Mouse (Mus musculus): ENCODE measurements around the gene Metrn. TPM values are rescaled to one million over a fixed set of nuclear protein-coding genes. Genes with fewer than 3 reads are reported as not detected.

Metrn gene
- total RNA-seq, 2 experiments from 2014 or later, result 48.4 to 72.2 TPM

DNA sequence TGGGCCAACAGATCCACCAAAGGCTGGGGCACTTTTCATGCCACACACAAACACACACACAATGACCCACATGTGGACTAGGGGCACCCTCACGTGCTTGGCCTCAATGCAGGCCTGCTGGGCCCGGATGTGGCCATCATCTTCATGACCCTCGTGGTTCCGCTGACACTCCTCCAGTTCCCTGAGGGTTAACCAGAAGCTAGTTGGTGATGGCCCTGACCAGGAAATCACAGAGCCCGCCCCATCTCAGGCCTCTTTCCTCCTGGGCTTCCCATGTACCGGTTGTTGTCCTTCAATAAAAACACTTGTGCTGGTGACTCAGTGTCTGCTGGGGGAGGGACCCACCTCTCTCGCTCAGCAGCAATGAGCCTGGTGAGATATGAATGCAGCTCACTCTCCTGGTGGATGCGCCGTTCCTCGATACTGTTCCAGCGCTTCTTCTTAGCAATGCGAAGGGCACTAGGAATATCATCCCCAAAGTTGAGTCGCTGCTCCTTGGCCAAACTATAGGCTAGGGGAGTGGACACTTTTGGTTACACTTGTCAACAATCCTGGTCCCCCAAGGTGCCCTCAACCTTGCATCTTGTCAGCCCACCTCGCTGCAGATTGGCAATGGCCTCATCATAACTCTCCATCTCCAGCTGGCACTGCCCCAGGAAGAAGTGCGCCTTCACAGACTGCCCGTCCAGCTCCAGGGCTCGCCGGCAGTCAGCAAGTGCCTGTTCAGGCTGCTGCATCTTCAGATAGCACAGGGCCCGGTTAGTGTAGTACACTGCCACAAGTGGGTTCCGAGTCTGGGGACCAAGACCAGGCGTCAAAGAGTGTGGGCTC, 34.7 kb upstream of the Metrn start:
- DNase-seq, result no peak

DNA sequence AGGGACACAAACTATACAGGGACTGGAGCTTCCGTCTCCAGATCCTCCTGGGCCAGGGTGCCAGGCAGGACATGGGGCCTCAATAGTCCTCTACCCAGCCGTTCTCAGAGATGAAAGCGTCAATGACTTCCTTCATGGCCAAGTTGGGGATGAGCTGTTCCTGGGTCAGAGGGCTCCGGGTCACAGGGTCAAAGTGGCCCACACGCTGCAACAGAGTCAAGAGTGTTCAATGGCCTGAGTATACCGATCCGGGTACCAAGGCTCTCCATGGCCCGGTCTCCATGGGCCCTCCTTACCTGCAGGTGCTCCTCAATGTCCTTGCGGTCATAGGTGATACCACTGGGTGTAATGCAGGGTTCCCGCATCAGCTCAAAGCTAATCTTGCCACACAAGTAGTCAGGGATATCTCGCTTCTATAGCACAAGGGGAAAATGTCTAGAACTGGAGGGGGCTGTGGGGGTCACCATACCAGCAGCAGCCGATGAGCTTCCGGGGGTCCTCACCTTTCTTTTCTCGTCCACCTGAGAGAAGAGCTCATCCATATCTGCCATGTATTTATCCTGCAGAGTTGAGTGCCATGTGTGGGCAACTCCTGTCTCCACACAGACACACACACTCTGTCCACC, 34.0 kb upstream of the Metrn start:
- DNase-seq, result no peak

DNA sequence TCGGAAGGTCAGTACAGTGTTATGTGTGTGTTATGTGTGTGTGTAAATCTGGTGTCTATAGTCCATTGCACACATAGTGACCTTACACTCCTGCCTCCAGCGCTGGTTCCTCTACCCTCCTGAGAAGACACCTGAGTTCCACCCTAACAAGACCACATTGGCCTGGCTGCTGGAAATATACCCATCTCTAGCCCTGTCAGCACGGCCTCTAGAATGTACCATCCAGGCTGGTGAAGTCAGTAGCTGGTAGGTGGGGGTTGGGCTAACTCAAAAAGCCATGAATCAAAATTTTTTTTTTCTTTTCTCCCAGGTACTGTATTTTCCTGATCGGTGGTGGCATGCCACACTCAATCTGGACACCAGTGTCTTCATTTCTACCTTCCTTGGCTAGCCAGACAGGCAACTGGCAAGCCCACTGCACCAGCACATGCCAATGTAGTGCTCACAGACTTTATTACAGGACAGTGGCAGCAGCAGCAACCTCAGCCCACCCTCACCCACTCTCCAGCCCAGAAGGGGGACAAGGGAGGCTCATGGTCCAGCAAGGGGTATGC, 33.3 kb upstream of the Metrn start:
- DNase-seq, result no peak

DNA sequence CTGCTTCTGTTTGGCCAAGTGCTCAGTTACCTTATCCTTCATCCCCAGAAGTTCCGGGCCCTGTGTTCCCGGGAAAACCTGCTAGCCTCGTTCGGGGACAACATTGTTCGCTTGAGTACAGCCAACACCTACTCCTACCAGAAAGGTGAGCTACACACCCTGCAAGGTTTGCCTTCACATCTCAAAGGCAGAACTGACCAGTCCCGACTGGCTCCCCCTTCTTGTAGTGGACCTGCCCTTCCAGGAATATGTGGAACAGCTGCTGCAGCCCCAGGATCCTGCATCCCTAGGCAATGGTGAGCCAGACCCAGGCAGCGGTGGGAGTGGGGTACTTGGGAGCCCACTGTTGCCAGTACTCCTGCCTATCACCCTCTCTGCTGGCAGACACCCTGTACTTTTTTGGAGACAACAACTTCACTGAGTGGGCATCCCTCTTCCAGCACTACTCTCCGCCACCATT, 32.7 kb upstream of the Metrn start:
- DNase-seq, result no peak

DNA sequence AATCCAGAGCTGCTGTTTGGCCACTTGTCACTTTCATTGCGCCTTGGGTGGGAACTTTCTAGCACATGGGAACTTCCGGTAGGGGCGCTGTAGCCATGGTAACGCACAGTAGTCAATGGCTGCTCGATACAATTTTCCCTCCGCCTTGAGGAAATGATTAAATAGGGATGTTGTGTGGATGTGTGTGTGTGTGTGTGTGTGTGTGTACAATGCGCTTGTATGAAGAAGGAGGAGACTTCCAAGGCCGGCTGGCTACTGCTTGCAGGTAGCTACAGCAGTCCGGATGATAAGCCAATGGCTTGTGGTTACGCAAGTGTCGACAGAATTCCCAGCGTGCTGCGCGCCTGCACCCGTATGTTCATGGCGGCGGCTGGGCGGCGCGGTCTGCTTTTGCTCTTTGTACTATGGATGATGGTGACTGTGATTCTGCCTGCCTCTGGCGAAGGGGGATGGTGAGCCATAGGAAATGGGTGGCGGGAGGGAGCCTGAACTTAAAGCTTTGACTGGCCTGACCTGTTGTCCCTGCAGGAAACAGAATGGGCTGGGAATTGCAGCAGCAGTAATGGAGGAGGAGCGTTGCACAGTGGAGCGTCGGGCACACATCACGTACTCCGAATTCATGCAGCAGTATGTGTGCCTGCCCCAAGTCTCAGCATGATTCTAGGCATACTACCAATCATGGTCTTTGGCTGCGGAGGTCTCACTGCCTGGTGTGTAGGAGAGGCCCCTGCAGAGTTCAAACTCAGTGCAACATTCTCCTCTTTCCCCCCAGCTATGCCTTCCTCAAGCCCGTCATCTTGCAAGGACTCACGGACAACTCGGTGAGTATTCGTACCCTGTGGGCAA, 32.0 kb upstream of the Metrn start, which contains the start of gene Jmjd8:
Gene Jmjd8, plus strand, starts transcription at position 156 of the 846 bp plus-strand sequence.
- DNase-seq, result peak; percentile 72

DNA sequence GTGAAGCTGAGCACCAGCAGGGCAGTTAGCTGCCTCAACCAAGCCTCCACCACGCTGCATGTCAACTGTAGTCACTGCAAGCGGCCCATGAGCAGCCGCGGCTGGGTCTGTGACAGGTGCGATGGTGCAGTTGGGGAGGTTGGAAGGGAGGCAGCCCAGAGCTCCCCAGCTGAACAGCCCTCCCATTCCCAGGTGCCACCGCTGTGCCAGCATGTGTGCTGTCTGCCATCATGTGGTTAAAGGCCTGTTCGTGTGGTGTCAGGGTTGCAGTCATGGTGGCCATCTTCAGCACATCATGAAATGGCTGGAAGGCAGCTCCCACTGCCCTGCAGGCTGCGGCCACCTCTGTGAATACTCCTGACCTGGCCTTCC, 31.3 kb upstream of the Metrn start:
- no peak for DNase-seq

DNA sequence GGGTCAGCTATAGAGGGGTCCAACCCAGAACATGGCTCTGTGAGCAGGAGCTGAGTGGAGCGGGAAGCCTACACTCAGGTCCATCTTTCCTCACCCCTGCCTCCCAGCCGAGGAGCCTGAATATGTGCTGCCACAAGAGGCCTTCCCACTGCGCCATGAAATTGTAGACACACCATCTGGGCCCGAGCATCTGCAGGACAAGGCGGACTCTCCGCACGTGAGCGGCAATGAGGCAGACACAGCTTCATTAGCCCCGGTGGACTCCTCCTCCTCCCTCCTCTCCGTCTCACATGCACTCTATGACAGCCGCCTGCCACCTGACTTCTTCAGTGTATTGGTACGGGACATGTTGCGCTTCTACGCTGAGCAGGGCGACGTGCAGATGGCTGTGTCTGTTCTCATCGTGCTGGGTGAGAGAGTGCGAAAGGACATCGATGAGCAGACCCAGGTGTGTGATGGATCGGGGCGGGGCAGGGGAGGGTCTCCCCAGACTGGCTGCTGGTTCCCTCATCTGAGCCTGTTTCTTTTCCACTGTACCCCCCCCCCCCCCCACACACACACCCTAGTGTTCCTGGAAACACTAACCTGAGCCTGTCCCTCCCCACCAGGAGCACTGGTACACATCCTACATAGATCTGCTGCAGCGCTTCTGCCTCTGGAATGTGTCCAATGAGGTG, 30.7 kb upstream of the Metrn start:
- DNase-seq, result no peak

DNA sequence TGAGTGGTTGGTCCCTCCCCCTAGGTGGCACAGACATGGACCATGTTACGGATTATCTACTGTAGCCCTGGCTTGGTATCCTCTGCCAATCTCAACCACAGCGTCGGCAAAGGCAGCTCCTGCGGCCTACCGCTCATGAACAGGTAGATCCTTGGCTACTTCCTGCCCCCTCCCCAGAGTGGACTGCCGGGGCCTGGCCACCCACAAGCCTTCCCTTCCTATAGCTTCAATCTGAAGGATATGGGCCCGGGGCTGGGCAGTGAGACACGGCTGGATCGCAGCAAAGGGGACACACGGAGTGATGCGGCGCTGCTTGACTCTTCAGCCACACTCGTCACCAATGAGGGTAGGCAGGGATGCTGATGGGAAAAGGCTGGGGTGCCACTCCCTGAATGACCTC, 30.1 kb upstream of the Metrn start:
- DNase-seq, result no peak

DNA sequence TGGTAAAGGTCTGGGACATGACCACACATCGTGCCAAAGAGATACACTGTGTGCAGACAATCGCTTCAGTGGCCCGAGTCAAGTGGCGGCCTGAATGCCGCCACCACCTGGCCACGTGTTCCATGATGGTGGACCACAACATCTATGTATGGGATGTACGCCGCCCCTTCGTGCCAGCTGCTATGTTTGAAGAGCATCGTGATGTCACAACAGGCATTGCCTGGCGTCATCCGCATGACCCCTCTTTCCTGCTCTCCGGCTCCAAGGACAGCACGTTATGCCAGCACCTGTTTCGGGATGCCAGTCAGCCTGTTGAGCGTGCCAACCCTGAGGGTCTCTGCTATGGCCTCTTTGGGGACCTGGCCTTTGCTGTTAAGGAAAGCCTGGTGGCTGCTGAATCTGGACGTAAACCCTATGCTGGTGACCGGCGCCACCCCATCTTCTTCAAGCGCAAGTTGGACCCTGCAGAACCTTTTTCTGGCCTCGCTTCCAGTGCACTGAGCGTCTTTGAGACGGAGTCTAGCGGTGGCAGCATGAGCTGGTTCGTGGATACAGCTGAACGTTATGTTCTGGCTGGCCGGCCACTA, 29.1 kb upstream of the Metrn start:
- DNase-seq, result no peak

DNA sequence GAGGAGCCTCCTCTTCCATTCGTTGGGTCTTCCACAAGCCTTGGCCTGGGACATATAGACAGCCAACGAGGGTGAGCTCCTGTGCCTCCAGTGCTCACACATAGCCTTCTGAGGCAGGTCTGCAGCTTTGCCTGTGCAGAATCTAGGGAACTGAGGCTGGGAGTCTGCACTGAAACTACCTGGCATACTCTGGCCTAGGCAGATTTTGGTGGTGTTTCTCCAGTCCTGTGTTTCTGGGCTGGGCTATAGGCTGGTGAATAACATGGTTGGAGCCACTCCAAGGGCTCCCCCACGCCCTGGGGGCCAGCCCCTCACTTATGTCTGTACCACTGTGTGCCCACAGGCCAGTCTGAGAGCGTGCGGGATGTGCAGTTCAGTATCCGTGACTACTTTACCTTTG, 28.4 kb upstream of the Metrn start:
- DNase-seq, result no peak

DNA sequence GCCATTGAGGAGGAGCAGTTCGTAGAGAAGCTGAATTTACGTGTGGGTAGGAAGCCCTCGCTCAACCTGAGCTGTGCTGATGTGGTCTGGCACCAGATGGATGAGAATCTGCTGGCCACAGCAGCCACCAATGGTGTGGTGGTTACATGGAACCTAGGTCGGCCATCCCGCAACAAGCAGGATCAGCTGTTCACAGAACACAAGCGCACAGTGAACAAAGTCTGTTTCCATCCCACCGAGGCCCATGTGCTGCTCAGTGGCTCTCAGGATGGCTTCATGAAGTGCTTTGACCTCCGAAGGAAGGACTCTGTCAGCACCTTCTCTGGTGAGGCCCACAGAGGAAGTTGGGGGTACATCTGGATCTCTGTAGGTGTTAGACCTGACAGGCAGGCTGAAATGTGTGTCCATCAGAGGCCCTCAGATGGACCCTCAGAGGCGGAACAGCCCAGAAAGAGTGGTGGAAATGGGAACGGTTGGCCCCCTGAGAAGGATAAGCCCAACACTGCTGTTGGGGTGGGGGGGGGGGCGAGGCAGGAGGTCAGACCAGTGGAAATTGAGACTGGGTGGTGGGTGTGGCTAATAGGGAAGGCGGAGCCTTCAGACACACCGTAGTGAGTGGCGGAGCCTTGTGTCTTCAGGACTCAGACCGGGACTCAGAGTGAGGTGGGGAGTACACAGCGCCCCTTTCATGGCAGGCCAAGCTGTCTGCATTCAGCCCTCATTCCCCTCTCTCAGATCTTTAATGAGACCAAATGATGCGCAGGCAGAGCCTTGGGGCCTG, 27.6 kb upstream of the Metrn start:
- DNase-seq, result no peak

DNA sequence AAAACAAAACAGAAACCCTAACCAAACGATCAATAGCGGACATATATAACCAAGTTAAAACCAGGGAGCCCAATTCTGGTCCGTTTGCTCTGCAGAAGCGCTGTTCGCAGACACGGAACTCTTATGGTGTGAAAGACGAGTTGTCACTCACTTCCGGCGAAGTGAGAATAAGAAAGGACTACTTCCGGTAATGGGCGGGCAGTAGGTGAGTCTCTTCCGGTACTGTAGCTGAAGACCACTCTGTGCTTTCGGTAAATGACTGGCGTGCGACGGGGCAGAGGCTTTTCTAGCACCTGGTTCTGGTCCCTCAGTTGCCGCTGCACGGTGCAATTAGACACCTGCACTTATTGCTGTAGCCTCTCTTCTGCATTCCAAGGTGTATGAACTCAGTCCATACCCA, 26.5 kb upstream of the Metrn start, which contains the start of gene Wdr24:
Gene Wdr24, plus strand, starts transcription at position 176 of the 400 bp plus-strand sequence.
- DNase-seq, result no peak

DNA sequence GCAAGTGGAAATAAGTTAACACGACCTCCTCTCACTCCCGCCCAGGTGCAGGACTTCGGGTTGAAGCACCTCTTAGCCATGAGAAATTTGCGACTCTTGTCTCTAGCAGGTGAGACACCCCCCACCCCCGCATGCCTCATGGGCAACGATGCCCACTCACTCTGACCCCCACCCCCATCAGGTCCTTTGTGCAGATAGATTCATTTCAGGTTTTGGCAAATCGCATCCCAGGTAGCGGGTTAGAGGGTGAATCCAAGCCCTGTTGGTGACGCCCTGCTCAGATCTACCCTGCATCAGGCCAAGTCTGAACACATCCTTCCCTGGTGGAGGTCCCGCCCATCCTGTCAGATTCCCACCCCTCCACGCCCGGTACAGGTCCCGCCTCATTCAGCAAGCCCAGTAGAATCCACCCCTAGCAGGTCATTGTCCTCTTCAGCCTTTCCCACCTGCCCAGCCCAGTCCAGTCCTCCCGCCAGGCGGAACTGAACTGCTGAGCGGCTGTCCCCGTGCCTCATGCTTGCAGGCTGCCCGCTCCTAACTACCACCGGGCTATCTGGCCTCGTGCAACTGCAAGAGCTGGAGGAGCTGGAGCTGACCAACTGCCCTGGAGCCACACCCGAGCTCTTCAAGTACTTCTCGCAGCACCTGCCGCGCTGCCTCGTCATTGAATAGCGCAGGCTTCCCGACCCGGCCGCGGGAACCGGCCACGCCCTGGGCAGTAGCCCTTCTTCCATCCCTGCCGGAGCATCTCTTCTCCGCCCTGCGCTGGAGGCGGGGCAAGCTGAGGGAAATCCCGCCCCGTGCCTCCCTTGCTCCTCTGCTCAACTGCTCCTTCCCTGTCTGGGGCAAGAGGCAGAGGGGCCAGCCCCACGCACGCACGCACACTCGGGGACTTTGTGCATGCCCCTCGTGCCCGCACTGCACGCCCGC, 22.2 kb upstream of the Metrn start:
- DNase-seq, result no peak

DNA sequence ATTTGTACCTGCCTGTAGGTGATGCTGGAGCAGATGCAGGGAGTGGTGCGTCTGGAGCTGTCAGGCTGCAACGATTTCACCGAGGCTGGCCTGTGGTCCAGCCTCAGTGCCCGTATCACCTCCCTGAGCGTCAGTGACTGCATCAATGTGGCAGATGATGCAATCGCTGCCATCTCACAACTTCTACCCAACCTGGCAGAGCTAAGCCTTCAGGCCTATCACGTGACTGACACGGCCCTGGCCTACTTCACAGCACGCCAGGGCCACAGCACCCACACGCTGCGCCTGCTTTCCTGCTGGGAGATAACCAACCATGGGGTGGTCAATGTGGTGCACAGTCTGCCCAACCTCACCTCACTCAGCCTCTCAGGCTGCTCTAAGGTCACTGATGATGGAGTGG, 20.7 kb upstream of the Metrn start:
- no peak for DNase-seq

DNA sequence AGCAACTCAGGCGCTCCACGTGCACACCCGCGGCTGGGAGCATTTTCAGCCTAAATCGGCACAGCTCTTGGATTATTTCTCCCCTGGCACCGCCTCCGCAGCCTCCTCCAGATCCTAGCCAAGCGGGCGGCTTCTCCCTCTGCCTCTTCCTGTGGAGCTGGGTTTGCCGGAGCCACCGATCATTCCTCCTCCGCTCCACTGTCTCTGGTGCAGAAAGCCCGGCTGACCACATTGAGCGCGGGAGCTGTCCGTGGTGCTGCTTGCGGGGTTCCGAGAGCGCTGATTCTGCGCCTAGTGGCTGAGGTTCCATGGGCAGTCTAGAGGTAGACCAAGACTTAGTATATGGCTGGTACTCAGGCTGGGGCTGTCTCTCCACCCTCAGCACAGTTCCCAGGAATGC, 16.5 kb upstream of the Metrn start:
- peak; percentile 55 for DNase-seq

DNA sequence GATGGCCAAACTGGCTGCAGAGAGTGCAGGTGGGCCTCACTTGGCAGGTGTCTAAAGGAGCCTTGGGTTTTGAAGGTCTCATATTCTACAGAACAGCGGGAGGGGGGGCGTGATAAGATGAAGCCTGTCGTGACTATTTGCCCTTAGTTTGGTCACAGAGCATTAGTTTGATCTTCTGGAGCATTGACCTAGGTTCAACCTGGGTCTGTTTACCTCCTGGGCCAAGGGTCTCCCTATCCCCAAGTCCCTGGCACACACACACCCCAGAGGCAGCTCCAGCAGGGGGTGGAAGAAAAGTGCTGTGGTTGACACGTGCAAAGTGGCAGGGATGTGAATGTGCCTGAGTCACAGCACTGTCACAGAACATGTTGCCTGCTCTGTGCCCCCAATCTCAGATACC, 14.0 kb upstream of the Metrn start:
- DNase-seq, result no peak

DNA sequence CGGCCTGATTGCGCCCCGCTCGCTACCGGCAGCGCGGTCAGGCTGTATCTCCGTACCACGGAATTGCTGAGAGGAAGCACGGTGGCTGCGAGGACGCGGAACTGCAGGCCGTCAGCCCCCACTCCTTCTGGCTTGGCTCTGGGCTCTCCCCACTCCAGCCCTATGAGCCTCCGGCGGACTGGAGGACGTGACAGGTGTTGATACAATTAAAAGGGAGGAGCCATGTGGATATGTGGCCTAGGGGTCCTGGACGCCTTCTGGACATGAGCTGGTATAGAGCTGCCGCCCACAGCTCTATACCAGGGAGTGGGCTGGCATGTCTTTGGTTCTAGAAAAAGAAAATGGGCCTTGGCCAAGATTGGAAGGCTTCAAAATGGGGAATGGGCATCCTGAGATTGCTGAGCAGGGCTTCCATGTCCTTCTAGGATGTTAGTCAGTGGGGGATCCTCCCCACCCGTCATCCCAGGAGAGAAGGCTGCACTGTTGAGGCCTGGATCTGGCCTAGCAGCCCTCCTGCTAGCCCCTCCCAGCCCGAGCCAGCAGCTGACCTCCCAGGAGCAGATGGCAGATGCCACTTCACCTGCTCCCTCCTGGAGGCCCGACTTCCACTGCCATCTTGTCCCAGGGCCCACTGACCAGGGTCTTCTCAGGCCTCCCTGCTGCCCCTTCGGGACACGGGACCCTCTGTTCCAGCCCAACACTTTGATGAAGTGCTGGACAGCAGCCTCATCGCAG, 12.8 kb upstream of the Metrn start:
- DNase-seq, result no peak

DNA sequence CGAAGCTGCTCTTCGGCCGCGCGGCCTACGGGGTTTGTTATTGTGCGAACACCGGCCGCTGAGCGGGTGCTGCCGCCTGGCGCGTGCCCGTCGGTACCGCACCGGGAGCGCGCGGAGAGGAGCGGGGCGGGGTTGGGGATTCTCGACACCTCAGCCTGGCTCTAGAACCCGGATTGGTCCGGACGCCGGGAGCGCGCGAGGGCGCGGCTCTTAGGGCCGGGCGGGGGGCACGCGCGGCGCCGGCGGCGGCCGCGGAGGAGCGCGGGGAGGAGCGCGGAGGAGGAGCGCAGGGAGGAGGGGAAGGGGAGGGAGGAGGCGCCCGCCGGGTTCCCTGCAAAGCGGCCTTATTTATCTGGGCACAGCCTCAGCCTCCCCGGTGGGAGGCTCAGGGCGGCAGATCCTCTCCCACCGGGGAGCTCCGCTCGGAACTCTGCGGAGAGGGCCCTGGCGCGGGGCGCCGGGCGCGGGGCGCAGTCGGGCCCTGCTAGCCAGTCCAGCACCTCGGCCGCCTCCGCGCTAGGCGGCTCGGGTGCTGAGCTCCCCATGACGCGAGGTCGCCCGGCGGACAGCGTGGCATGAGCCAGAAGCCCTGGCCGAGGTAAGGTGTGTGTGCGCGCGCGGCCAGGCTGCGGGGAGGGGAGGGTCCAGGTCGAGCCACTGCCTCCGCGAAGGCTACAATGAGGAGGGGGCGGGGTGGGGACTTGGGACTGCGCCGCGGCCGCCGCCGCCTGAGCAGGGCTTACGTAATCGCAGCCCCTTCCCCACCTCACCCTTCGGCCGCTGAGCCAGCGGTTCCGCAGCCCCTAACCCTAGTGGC, 12.1 kb upstream of the Metrn start, which contains the start of gene Fbxl16:
Gene Fbxl16, plus strand, starts transcription at position 297 of the 817 bp plus-strand sequence.
- peak; percentile 55 for DNase-seq
